Mouse (Mus musculus): ENCODE results near the gene Msrb1. TPM values are rescaled to one million over a fixed set of nuclear protein-coding genes. Genes with fewer than 3 reads are reported as not detected.
A peak's percentile ranks its signal among the peaks of the same experiment; 100 is the strongest.

Gene Msrb1
- polyA plus RNA-seq, 1 experiment, result 57.8 TPM

GRCm38 (mm10) chr17:24695326-24696010 lies 41.0 kb upstream of the Msrb1 start:
- H3K79me3 ChIP-seq (ENCODE audit: low read depth), result peaks cover 1% of the 10 kb centered on the region
- peak overlapping the region; percentile 90 for H3ac ChIP-seq (ENCODE audit: control insufficient read depth, insufficient read length, low read depth)
- H3K36me3 ChIP-seq (ENCODE audit: control insufficient read depth, insufficient read depth), result peaks cover 14% of the 10 kb centered on the region
- TF ChIP-seq FOSL1 (IDR thresholded peaks at IDR 0.05; ENCODE audit: insufficient read depth, low read length, poor library complexity, severe bottlenecking) (no peak), CEBPB (IDR thresholded peaks at IDR 0.05; ENCODE audit: low read depth) (no peak), CTCF (IDR thresholded peaks at IDR 0.05; ENCODE audit: control insufficient read depth, insufficient read depth, insufficient read length) (no peak), MYOD1 (IDR thresholded peaks at IDR 0.05; ENCODE audit: control insufficient read depth, insufficient read length, low read depth) (no peak), MYOG (IDR thresholded peaks at IDR 0.05; ENCODE audit: control insufficient read depth, extremely low read depth, insufficient read length) (no peak), MAX (IDR thresholded peaks at IDR 0.05) (no peak), USF1 (IDR thresholded peaks at IDR 0.05; ENCODE audit: low read depth) (no peak)
- H3K27me3 ChIP-seq (ENCODE audit: control insufficient read depth, insufficient read depth, insufficient read length), result no peaks in the 10 kb centered on the region
- peak overlapping the region; percentile 87 for H3K4me3 ChIP-seq (ENCODE audit: insufficient read depth, poor library complexity, severe bottlenecking)
- H3K79me2 ChIP-seq (ENCODE audit: control insufficient read depth, insufficient read depth), result peaks cover 16% of the 10 kb centered on the region

- Histone ChIP-seq H3K27me3 (ENCODE audit: control insufficient read depth, insufficient read depth, insufficient read length) (no peaks in the 10 kb centered on the region), H3K79me3 (ENCODE audit: low read depth) (peaks cover 1% of the 10 kb centered on the region), H3K79me2 (ENCODE audit: control insufficient read depth, insufficient read depth) (peaks cover 16% of the 10 kb centered on the region), H3ac (ENCODE audit: control insufficient read depth, insufficient read length, low read depth) (peak within 1 kb of the TSS; percentile 90), H3K36me3 (ENCODE audit: control insufficient read depth, insufficient read depth) (peaks cover 18% of the 10 kb centered on the region), H3K4me3 (ENCODE audit: insufficient read depth, poor library complexity, severe bottlenecking) (peak within 1 kb of the TSS; percentile 87)
- no peak for TF ChIP-seq MYOG (IDR thresholded peaks at IDR 0.05; ENCODE audit: control insufficient read depth, extremely low read depth, insufficient read length)
- TF ChIP-seq MAX (IDR thresholded peaks at IDR 0.05), result peak; percentile 24
- TF ChIP-seq CTCF (IDR thresholded peaks at IDR 0.05; ENCODE audit: control insufficient read depth, insufficient read depth, insufficient read length), result peak; percentile 20
- TF ChIP-seq FOSL1 (IDR thresholded peaks at IDR 0.05; ENCODE audit: insufficient read depth, low read length, poor library complexity, severe bottlenecking), result no peak
- no peak for TF ChIP-seq USF1 (IDR thresholded peaks at IDR 0.05; ENCODE audit: low read depth)
- no peak for TF ChIP-seq CEBPB (IDR thresholded peaks at IDR 0.05; ENCODE audit: low read depth)
- TF ChIP-seq MYOD1 (IDR thresholded peaks at IDR 0.05; ENCODE audit: control insufficient read depth, insufficient read length, low read depth), result no peak
These were observed 40.3 kb upstream of the Msrb1 start, which contains the start of the genes Gfer and Noxo1 for GRCm38 (mm10) chr17:24696011-24696697. TSS of gene Gfer (minus strand) at chr17:24696156. TSS of gene Noxo1 (plus strand) at chr17:24696234.

- Histone ChIP-seq H3K36me3 (ENCODE audit: control insufficient read depth, insufficient read depth) (peaks cover 32% of the 10 kb centered on the region), H3ac (ENCODE audit: control insufficient read depth, insufficient read length, low read depth) (no peak overlapping the region), H3K79me2 (ENCODE audit: control insufficient read depth, insufficient read depth) (peaks cover 16% of the 10 kb centered on the region), H3K27me3 (ENCODE audit: control insufficient read depth, insufficient read depth, insufficient read length) (no peaks in the 10 kb centered on the region), H3K79me3 (ENCODE audit: low read depth) (peaks cover 1% of the 10 kb centered on the region), H3K4me3 (ENCODE audit: insufficient read depth, poor library complexity, severe bottlenecking) (no peak overlapping the region)
- TF ChIP-seq CEBPB (IDR thresholded peaks at IDR 0.05; ENCODE audit: low read depth), result no peak
These were observed 38.5 kb upstream of the Msrb1 start for GRCm38 (mm10) chr17:24697985-24698384.

- no peak overlapping the region for H3K4me3 ChIP-seq (ENCODE audit: insufficient read depth, poor library complexity, severe bottlenecking)
- H3K27me3 ChIP-seq (ENCODE audit: control insufficient read depth, insufficient read depth, insufficient read length), result no peaks in the 10 kb centered on the region
- peaks cover 1% of the 10 kb centered on the region for H3K79me3 ChIP-seq (ENCODE audit: low read depth)
- no peak overlapping the region for H3ac ChIP-seq (ENCODE audit: control insufficient read depth, insufficient read length, low read depth)
- TF ChIP-seq CTCF (IDR thresholded peaks at IDR 0.05; ENCODE audit: control insufficient read depth, insufficient read depth, insufficient read length), result no peak
- TF ChIP-seq CEBPB (IDR thresholded peaks at IDR 0.05; ENCODE audit: low read depth), result no peak
- no peak for TF ChIP-seq USF1 (IDR thresholded peaks at IDR 0.05; ENCODE audit: low read depth)
- TF ChIP-seq MAX (IDR thresholded peaks at IDR 0.05), result no peak
- TF ChIP-seq MYOG (IDR thresholded peaks at IDR 0.05; ENCODE audit: control insufficient read depth, extremely low read depth, insufficient read length), result no peak
- TF ChIP-seq FOSL1 (IDR thresholded peaks at IDR 0.05; ENCODE audit: insufficient read depth, low read length, poor library complexity, severe bottlenecking), result no peak
- no peak for TF ChIP-seq MYOD1 (IDR thresholded peaks at IDR 0.05; ENCODE audit: control insufficient read depth, insufficient read length, low read depth)
- H3K36me3 ChIP-seq (ENCODE audit: control insufficient read depth, insufficient read depth), result peaks cover 31% of the 10 kb centered on the region
- peaks cover 16% of the 10 kb centered on the region for H3K79me2 ChIP-seq (ENCODE audit: control insufficient read depth, insufficient read depth)
These were observed 37.7 kb upstream of the Msrb1 start for GRCm38 (mm10) chr17:24698715-24699114.

GRCm38 (mm10) chr17:24699473-24699872 lies 37.0 kb upstream of the Msrb1 start:
- no peak overlapping the region for H3K4me3 ChIP-seq (ENCODE audit: insufficient read depth, poor library complexity, severe bottlenecking)
- H3K36me3 ChIP-seq (ENCODE audit: control insufficient read depth, insufficient read depth), result peaks cover 38% of the 10 kb centered on the region
- H3K79me2 ChIP-seq (ENCODE audit: control insufficient read depth, insufficient read depth), result peaks cover 13% of the 10 kb centered on the region
- TF ChIP-seq MYOG (IDR thresholded peaks at IDR 0.05; ENCODE audit: control insufficient read depth, extremely low read depth, insufficient read length), result no peak
- no peak for TF ChIP-seq CTCF (IDR thresholded peaks at IDR 0.05; ENCODE audit: control insufficient read depth, insufficient read depth, insufficient read length)
- no peak overlapping the region for H3ac ChIP-seq (ENCODE audit: control insufficient read depth, insufficient read length, low read depth)
- H3K79me3 ChIP-seq (ENCODE audit: low read depth), result peaks cover under 1% of the 10 kb centered on the region
- H3K27me3 ChIP-seq (ENCODE audit: control insufficient read depth, insufficient read depth, insufficient read length), result no peaks in the 10 kb centered on the region

GRCm38 (mm10) chr17:24701251-24701650 lies 35.2 kb upstream of the Msrb1 start:
- Histone ChIP-seq H3ac (ENCODE audit: control insufficient read depth, insufficient read length, low read depth) (no peak overlapping the region), H3K79me3 (ENCODE audit: low read depth) (peaks cover 9% of the 10 kb centered on the region), H3K79me2 (ENCODE audit: control insufficient read depth, insufficient read depth) (peaks cover 12% of the 10 kb centered on the region), H3K27me3 (ENCODE audit: control insufficient read depth, insufficient read depth, insufficient read length) (no peaks in the 10 kb centered on the region), H3K4me3 (ENCODE audit: insufficient read depth, poor library complexity, severe bottlenecking) (no peak overlapping the region), H3K36me3 (ENCODE audit: control insufficient read depth, insufficient read depth) (peaks cover 49% of the 10 kb centered on the region)
- no peak for TF ChIP-seq CEBPB (IDR thresholded peaks at IDR 0.05; ENCODE audit: low read depth)
- no peak for TF ChIP-seq MAX (IDR thresholded peaks at IDR 0.05)
- no peak for TF ChIP-seq MYOG (IDR thresholded peaks at IDR 0.05; ENCODE audit: control insufficient read depth, extremely low read depth, insufficient read length)

All from C2C12 (cell line).